Mouse (Mus musculus) neutrophil, adult 5-6 weeks (primary cell): Measurements from ENCODE around the gene Hoxa9. TPM values are rescaled to one million over a fixed set of nuclear protein-coding genes. Genes with fewer than 3 reads are reported as not detected.

Source experiments
- ATAC-seq: fragments of 151-379, 151-347 bp; 2 replicates; pipeline ENCODE4 v1.8.0; 2017; ENCODE audit warnings: mild to moderate bottlenecking, moderate TSS enrichment; ENCODE audit not compliant: insufficient number of reproducible peaks, poor library complexity, low FRiP score, severe bottlenecking; ENCODE audit errors: extremely low read depth
- total RNA-seq: library from RNA; stranded (forward); fragments of 200-1000 nt; gene quantifications from 2 replicates; pipeline ENCODE4 v1.2.3, GENCODE M21; 2017

Hoxa9 gene
- total RNA-seq, 1 experiment from 2014 or later, result not detected

DNA sequence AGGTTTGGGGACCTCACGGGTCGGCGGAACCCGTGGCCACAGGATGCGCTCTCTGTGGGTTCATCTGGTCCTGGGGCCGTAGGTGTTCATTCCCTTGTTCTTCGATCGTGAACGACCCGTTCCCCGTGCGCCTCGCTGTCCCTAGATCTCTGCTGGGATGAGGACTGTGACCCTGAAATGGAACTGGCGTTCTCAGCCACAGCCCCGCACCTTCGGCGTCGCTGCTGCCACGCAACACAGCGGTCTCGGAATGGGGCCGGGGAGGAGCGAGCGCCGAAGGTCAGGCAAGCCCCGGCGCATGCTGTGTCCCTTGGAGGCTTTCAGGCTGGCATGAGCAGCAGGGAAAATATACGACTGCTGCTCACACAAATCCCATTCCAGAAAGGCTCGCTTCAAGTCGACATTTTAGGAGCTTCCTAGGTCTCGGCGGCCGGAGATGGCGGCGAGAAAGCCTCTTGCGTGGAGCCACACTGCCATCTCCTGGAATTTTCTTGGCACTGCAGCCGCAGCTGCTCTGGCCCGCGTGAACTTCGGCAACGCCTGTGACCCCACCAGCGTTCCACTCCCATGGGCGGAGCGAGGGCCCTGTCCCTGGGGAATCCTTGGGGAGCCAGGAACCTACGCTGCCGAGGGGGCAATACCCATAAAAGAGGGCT is 9.4 kb downstream of the Hoxa9 start, which contains the start of gene Hoxa7:
Gene Hoxa7 (minus strand): TSS at position 518 of the 656 bp plus-strand sequence.
- ATAC-seq, result peak; percentile 76

DNA sequence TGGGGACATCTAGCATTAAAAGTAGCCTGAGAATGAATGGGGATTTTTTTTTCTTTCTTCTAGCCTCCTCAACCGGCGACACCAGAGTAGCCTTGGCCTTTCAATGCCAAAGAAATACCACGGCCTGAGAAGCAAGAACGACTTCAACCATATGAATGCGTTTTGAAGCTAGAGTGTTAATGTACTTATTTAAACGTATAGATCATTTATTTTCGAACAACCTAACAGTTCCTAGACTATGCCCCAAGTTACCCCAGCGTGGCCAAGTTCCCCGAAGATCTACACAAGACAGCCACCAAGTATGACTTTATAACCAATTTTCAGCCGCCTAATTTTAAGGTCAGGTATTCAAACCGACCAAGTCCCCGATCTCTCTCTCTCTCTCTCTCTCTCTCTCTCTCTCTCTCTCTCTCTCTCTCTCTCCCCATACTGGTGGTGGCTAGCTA is 10.0 kb downstream of the Hoxa9 start:
- ATAC-seq, result no peak

DNA sequence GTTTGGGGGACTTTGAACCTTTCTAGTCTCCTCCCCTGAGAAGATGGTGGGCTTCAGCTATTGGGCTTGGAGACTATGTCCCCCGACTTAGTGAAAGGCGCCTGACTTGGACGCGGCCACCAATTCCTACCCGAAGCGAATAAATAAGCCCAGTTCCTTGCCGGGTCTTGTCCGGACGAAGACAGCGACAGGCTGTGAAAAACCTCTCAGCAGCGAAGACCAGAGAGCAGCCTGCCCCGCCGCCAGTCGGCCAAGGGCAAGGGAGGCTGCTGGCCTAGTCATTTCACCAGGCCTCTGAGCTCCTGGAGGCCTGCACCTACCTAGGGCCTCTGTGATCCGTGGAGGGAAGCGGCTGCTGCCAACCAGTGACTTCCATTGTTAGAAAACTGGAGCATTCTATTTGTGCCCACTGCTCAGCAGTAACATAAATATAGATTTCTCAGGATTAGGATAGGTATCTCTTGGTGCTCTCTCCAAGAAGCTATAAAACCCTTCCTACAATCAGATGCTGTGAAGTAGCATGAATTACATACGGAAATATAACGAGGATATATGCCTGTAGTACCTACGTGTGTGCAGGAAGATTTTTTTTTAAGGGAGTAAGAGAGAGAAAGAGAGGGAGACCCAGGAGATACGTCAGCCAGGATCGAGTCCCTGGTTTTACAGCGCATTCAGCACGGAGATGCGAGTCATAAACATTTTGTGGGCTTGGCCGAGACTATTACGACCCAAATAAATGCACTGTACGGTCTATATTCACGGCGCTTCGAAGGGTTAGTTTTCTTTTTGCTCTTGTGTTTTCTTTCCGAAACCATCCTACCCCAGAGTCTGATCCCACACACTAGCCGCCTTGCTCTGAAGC is 10.7 kb downstream of the Hoxa9 start:
- no peak for ATAC-seq

DNA sequence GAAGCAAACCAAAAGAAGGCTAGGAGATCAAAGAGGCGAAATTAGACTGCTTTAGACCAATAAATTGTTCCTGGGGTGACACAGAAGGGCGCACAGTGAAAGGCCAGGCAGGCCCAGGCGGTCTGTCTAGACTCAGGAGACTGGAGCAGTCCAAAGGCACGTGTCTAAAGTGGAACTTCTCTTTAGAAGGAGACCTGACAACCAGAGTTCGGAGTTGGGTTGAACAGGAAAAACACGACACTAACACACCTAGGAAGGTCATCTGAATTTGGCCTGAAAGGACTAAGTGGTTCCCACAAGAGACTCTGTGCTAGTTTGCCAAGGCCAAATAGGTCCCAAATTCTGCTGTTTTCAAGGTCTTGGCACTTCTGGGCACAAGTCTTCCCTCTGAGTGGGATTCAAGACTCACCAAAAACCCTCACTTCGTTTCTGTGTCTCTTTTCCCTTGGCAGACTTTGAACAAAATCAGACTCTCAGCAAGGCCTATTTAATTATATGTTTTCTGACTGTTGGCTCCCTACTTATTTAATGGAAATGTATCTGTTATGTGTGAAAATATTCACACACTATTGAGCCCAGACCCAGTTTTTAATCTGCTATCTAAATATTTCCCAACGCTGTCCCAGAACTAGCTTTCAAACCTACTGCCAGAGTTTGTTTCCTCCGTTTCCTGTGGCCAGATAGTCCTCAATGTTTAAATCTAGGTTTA is 11.5 kb downstream of the Hoxa9 start:
- no peak for ATAC-seq

DNA sequence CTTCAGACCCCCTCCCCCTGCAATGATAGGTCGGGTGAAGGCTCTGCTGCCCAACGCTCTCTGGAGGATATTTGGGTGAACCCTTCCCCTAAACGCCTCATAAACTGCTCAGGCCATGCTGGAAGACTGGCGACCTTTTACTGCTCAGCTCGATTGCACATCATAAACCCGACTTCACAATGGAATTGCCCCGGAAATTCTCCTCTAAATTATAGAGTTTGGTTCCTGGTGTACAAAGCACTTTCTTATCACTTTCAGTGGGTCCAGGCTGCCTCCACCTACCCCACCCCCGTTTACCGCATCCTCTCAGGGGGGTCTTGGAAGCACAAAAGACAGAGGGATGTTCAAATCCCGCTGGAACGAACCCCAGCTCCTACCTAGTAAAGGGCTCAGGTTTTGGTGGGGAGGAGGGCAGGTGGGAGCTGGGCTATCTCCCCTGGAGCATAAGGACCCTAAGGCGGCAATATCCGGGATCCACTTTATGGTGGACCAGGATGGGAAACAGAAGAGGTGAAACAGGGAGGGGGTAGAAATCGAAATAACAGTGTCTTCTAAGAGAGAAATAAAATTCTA is 12.2 kb downstream of the Hoxa9 start:
- no peak for ATAC-seq

DNA sequence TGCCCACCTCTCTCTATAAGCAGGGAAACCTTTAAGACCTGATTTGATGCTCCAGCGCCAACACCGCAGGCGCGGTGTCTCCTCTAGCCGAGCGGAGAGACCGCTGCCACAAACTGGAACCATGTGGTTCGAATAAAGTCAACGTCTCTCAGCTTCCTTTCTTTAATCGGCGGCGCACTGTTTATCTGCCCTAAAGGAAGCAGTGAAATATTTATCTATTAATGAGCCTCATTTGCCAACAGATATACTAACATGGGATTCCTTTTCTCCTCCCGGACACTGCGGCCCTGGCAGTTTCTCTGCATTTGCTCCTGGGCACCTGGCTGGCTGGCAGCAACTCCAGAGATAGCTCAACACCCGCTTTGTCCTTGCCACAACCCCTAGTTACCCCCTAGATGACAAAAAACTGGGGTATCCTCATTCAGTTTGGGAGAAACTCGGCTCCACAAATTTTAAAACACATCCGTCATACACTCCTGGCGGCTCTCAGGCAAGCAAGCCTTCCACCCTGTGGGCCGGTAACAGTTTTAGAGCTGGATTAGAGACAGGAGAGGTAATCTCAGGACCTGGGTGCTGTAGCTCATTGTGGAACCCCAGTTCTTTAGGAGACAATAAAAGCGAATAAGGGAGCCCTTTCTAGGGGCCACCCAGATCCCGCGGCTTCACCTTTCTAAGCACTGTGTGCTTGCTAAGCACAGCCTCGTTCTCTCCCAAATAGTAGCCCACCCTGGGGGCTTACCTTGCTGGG is 12.8 kb downstream of the Hoxa9 start:
- no peak for ATAC-seq

DNA sequence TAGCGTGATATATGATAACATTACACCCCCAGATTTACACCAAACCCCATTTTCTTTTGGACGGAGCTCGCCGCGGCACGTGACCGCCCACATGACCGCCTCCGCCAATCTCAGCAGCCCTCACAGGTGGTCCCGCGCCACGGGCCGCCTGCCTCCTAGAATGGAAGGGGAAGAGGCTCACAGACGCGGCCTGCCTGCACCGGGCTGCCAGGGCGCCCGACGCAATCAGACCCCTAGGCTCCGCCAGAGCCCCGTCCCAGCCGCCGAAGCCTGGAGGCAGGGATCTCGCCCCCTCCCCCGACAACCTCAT is 13.5 kb downstream of the Hoxa9 start:
- no peak for ATAC-seq

DNA sequence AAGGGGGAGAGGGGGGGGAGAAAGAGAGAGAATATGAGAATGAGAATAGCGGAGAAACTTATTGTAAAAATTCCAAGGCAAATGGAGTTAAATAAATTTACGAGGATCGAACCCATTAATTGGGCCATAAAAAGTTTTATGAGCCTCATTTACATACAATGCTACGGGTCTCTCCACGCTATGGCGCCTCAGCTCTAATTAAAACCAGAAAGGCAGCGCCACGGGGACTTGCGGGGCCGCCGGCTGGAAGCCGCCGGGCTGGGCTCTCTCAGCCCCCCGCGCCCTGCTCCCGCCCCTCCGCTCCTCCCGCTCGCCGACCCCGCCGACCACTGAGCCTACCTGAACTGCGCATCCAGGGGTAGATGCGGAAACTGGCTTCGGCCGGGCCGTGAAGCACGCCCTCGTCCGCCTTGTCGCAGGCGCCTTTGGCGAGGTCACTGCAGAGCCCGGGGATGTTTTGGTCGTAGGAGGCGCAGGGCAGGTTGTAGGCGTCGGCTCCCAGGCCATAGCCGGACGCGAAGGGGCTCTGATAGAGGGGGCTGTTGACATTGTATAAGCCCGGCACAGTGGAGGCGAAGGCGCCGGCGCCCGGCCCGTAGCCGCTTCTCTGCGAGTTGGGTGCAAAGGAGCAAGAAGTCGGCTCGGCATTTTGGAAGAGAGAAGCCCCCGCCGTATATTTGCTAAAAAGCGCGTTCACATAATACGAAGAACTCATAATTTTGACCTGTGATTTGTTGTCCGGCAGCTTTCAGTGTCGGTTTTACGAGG is 14.0 kb downstream of the Hoxa9 start:
- ATAC-seq, result no peak

DNA sequence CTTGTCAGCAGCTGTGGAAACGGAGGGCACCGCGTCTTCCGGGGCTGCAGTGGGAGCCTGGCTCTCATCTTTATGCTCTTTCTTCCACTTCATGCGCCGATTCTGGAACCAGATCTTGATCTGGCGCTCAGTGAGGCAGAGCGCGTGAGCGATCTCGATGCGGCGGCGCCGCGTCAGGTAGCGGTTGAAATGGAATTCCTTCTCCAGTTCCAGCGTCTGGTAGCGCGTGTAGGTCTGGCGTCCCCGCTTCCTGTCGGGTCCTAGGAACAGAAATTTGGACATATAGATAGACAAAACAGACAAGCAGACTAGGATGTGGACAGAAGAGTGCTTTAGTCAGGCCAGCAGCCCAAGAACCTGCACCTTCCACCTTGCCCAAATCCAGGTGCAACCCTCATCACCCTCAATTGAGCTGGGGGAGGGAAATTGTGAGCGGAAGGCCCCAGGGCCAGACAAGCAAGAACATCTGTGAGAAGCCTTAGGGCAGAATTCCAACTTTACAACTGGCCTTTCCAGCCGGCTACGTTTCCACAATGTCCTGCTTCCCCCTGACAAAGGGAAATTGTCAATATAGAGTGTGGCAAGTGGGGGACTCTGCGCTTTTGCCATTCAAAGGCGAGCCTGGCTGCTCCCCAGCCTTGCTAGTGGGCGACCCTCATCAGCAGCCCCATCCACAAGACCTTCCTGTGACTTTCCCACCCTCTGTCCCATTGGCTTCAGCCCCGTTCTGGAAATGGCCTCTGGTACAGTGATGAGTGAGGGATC is 14.9 kb downstream of the Hoxa9 start:
- no peak for ATAC-seq

DNA sequence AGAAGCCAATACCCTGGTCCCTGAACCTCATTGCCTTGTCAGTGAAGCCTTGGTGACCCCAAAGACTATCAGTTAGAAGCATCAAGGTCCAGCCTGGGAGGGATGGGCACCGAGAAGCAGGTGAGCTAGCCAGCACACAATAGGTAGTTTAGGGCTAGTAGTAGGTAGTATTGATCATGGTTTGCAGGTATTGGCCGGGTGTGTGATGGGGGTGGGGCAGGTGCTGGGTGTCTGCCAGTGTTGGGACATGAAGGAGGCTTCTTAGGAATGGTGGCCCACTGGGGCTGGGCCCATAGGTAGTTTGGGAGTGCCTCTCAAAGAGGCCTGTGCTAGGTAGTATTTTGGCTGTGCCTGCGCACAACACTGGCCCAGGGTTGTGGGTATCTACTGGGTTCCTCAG is 15.8 kb downstream of the Hoxa9 start:
- ATAC-seq, result no peak

DNA sequence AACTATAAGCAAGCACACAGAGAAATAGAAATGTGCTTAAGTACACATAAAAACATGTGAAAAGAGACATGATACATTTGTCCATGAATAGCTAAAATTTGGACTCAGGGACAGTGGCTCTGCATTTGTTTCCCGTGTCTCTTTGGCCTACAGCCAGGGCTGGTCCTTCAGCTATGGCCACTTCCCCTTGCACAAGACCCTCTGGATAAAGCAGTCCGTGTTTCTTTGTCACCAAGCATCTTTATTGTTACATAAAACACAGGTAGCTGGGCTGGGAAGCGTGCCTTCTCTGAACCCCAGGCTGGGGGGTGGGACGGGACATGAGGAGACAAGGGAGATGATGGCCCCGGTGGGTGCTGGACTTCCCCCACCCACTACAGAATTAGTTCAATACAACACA is 16.6 kb downstream of the Hoxa9 start:
- no peak for ATAC-seq

DNA sequence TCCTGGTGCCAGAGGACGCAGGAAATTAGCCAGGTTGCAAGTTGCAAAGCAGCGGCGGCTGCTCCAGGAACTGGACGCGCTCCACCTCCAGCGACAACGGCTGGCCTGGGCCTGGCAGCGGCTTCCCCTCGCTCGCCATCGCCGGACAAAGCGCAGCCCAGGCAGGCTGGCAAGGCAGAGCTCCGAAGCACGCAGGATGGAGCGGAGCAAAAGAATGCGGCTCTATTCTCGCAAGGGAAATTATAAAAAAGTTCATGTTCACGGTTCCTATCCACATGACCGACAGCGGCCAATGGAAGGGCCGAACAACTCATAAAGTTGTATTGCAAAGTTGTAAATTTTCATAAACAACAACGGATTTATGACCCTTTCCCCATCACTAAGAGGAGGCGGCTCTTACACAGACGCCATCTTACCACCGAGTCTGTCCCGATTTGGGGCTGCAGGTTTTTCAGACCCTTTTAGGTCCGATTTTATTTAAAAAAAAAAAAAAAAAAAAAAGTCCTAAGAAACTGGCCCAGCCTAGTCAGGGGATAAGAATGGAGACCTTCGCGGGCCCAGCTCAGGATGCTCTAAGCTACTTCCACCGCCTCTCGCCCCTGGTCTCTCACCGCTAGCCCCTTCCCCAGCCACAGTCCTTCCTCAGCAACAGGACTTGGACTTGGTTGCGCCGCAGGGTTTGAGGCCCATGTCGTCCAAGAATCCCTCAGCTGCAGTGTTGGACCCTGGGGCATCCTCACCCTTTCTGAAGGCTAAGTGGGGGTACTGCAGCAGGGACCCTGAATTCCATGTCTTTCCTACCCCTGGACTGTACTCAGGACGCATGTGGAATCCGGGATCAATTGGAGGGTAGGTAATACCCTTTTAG is 17.5 kb downstream of the Hoxa9 start, which contains the start of the genes Hoxa3 and Gm28308:
Gene Hoxa3 (minus strand): TSS at position 218 of the 868 bp plus-strand sequence.
Gene Gm28308 (minus strand): TSS at position 221 of the 868 bp plus-strand sequence.
- ATAC-seq, result no peak

DNA sequence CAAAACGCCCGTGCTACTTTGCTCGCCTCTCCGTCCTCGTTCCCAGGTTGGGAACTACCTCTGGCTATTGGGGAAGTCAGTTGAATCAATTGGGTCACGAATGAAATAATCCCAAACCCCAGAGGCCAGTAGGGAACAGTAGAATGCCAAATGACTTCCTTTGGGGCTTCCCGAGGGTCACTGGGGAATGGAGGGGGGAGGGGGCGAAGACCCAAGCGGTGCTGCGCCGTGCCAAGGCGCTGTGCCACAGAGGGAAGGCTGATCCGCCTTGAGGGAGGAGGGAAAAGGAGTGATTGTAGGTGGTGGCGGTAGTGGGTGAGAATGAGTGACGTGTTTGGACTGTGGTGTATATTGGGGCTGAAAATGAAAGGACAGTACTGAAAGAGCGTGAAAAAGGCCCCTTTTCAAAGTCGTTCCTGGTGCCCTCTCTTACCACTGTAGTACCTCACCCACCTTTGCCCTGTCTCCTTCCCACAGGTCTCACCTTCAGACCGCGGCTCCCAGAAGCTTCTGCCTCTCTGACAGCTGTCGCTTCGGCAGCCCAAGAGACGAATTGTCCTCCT is 18.3 kb downstream of the Hoxa9 start:
- no peak for ATAC-seq

DNA sequence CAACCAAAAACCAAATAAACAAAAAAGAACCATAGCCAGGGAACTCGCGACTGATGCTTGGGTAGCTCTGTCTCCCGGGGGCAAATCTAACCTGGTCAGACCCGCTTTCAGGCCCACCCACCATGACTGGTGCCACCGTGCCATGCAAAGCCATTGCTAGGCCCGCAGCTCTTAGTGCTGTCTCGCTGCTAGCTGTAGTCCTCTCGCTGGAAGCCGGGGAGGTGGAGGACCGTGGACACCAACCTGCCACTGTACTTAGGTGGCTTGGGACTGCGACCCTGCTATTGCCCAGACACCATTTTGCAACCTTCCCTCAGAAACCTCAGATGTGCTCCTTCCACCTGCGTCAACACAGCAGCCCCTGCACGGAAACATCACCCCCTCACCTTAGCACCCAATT is 18.9 kb downstream of the Hoxa9 start:
- no peak for ATAC-seq

DNA sequence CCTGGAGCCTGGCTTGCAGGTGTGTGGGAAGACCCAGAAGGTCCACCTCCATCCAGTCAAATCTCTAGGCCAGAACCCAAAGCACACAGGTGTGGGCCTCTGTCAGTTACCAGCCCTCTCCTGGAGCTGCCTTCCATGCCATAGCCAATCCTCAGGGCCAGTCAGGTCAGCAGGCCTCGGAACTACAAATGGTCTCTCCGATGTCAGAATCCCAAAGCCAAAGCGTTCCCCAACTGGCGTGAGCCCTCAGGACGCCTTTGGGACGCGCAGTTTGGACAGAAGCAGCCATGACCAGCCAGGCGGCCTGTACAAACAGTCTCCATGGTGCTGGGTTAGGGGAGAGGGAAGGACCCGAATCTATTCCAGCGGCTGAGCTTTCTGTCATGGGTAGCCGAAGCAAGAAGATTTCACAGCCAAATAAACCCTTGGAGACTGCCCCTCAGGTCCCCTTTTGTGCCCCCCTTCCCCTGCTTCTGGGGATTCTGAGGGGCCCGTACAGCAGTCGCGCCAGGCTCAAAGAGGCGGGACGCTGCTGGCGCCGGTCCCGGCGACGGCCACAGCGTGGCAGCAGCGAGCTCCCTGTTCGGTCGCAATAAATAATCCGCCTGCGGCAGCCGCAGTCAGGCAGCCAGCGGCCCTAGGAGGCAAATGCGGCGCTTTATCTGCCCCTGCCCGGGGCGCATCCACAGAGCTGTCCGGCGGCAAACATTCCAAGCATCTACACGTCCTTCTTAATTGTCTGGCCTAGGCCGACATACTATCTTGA is 19.5 kb downstream of the Hoxa9 start:
- peak; percentile 59 for ATAC-seq

DNA sequence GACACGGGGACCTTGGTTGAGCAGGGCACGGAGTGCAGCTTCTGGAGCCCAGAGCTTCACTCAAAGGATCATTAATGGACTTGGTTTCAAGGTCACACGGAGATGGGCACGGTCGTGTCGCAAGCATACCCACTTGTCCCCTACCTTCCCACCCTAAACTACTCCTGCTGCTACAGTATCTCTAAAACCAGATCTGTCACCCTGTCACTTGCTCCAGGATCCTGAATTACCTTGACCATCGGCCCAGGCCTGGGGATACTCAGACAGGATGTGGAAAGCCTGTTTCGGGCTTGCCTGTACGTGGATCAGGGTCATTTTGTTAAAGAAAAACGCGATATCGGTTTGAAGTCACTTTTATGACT is 21.2 kb downstream of the Hoxa9 start:
- ATAC-seq, result no peak
